Mouse (Mus musculus) forebrain, postnatal 0 days (tissue): ENCODE measurements around the gene Fabp6. TPM values are rescaled to one million over a fixed set of nuclear protein-coding genes. Genes with fewer than 3 reads are reported as not detected.

Experiments
- ATAC-seq: fragments of 200-750 bp; cut with Nextera tagmentation; 2 replicates; pipeline ENCODE4 v1.8.0; 2017; ENCODE audit warnings: mild to moderate bottlenecking, moderate library complexity
- DNase-seq: peaks from one replicate; pipeline ENCODE4 v3.0.0-alpha.2; 2015
- H3K27ac ChIP-seq: fragments of 300-500 bp; sonication (generic); 2 replicates; pipeline ENCODE4 v1.5.1; 2014; ENCODE audit warnings: low read depth, mild to moderate bottlenecking, antibody characterized with exemption, low read length, moderate library complexity, mixed read lengths
- H3K27me3 ChIP-seq: fragments of 300-500 bp; sonication (generic); 2 replicates; pipeline ENCODE4 v1.6.1; 2014; ENCODE audit warnings: mild to moderate bottlenecking, low read length, mixed read lengths; ENCODE audit not compliant: insufficient read depth
- H3K36me3 ChIP-seq: fragments of 300-500 bp; sonication (generic); 2 replicates; pipeline ENCODE4 v1.6.1; 2014; ENCODE audit warnings: mild to moderate bottlenecking, moderate library complexity; ENCODE audit not compliant: insufficient read depth
- H3K4me1 ChIP-seq: fragments of 300-500 bp; sonication (generic); 2 replicates; pipeline ENCODE4 v1.6.1; 2014; ENCODE audit warnings: antibody characterized with exemption; ENCODE audit not compliant: insufficient read depth
- H3K4me2 ChIP-seq: fragments of 300-500 bp; sonication (generic); 2 replicates; pipeline ENCODE4 v1.6.1; 2014; ENCODE audit warnings: low read depth, mild to moderate bottlenecking, moderate library complexity
- H3K4me3 ChIP-seq: fragments of 300-500 bp; sonication (generic); 2 replicates; pipeline ENCODE4 v1.5.1; 2014; ENCODE audit warnings: low read depth, low read length, mixed read lengths
- H3K9ac ChIP-seq: fragments of 300-500 bp; sonication (generic); 2 replicates; pipeline ENCODE4 v1.6.1; 2014; ENCODE audit warnings: mild to moderate bottlenecking
- H3K9me3 ChIP-seq: fragments of 300-500 bp; sonication (generic); 2 replicates; pipeline ENCODE4 v1.6.1; 2016; ENCODE audit warnings: low read length
- CTCF ChIP-seq: sonication (generic); IDR thresholded peaks from 2 replicates; pipeline ENCODE4 v1.5.1; 2016; ENCODE audit warnings: antibody characterized with exemption, control low read depth, low read depth
- WGBS: fragments of 180-500 bp; shearing (Covaris S2); extraction: QIAGEN DNeasy Blood & Tissue Kit; methylation state at CpG from one replicate; pipeline ENCODE4 v1.1.7; 2014; 5-methylcytosine and 5-hydroxymethylcytosine counted together
- polyA plus RNA-seq: library from polyadenylated mRNA; unstranded; fragments of >200 nt; fragmentation: Nextera tagmentation; extraction: Ambion mirVana; gene quantifications from 2 replicates; pipeline ENCODE4 v1.2.1, GENCODE M21; 2015
- total RNA-seq: library from RNA; depleted of rRNA; stranded (reverse); fragments of >200 nt; gene quantifications from 2 replicates; pipeline ENCODE4 v1.2.3, GENCODE M21; 2014

Fabp6 gene
- total and polyA plus RNA-seq, 2 experiments from 2014 or later, result not detected

- 0 out of 2 replicates have a peak overlapping the region, but pooled peaks have one; percentile 35 for H3K27ac ChIP-seq
- H3K4me3 ChIP-seq, result no peak overlapping the region
- H3K9me3 ChIP-seq, result no peaks in the 10 kb centered on the region
- no peak overlapping the region for H3K9ac ChIP-seq
- ATAC-seq (peak; percentile 58), DNase-seq (peak; percentile 18)
- WGBS, result 40% methylated on average over 5 of the region's 5 CpGs
- H3K4me1 ChIP-seq, result peaks cover 7% of the 10 kb centered on the region
- H3K27me3 ChIP-seq, result no peaks in the 10 kb centered on the region
- no peak overlapping the region for H3K4me2 ChIP-seq
- H3K36me3 ChIP-seq, result no peaks in the 10 kb centered on the region
- TF ChIP-seq CTCF, result no peak
Measured at GRCm38 (mm10) chr11:43617924-43618323, 16.6 kb upstream of the Fabp6 start.

- H3K4me3 ChIP-seq, result no peak overlapping the region
- peak overlapping the region; percentile 19; the same call in 1 of the 2 replicates for H3K9ac ChIP-seq
- H3K27me3 ChIP-seq, result no peaks in the 10 kb centered on the region
- DNase-seq, result peak; percentile 92
- no peaks in the 10 kb centered on the region for H3K9me3 ChIP-seq
- H3K27ac ChIP-seq, result no peak overlapping the region; the same call in 1 of the 2 replicates
- peak; percentile 92 for ATAC-seq
- WGBS, result 18% methylated on average over 12 of the region's 12 CpGs
- H3K4me2 ChIP-seq, result no peak overlapping the region
- no peaks in the 10 kb centered on the region for H3K36me3 ChIP-seq
- H3K4me1 ChIP-seq, result 0 out of 2 replicates have a peak, but pooled peaks cover under 1% of the 10 kb centered on the region
- peak; percentile 81 for TF ChIP-seq CTCF
Measured at GRCm38 (mm10) chr11:43612834-43613488, 11.6 kb upstream of the Fabp6 start.

GRCm38 (mm10) chr11:43610662-43611033, 9.3 kb upstream of the Fabp6 start:
- TF ChIP-seq CTCF, result no peak
- WGBS, result 72% methylated on average over 5 of the region's 5 CpGs
- no peak overlapping the region for H3K9ac ChIP-seq

GRCm38 (mm10) chr11:43610006-43610661, 8.8 kb upstream of the Fabp6 start:
- WGBS, result 35% methylated on average over 10 of the region's 10 CpGs
- ATAC-seq (0 out of 2 replicates have a peak, but pooled peaks have one; percentile 19), DNase-seq (no peak)
- Histone ChIP-seq H3K27ac (no peak overlapping the region), H3K9me3 (no peaks in the 10 kb centered on the region), H3K4me2 (no peak overlapping the region), H3K36me3 (no peaks in the 10 kb centered on the region), H3K4me1 (no peaks in the 10 kb centered on the region), H3K4me3 (no peak overlapping the region), H3K27me3 (no peaks in the 10 kb centered on the region), H3K9ac (no peak overlapping the region)
- TF ChIP-seq CTCF, result no peak

More at GRCm38 (mm10) chr11:43610662-43611033, 9.3 kb upstream of the Fabp6 start:
- Histone ChIP-seq H3K36me3 (no peaks in the 10 kb centered on the region), H3K27ac (no peak overlapping the region), H3K4me3 (no peak overlapping the region), H3K27me3 (no peaks in the 10 kb centered on the region), H3K9me3 (no peaks in the 10 kb centered on the region), H3K4me2 (no peak overlapping the region), H3K4me1 (no peaks in the 10 kb centered on the region)
- DNase-seq (no peak), ATAC-seq (no peak)

GRCm38 (mm10) chr11:43608440-43608839, 7.1 kb upstream of the Fabp6 start:
- Histone ChIP-seq H3K4me3 (no peak overlapping the region), H3K36me3 (no peaks in the 10 kb centered on the region), H3K9me3 (no peaks in the 10 kb centered on the region), H3K9ac (no peak overlapping the region), H3K4me1 (no peaks in the 10 kb centered on the region), H3K27me3 (no peaks in the 10 kb centered on the region), H3K4me2 (no peak overlapping the region), H3K27ac (no peak overlapping the region)
- WGBS, result 27% methylated on average over 3 of the region's 3 CpGs
- ATAC-seq, result no peak
- DNase-seq, result no peak
- TF ChIP-seq CTCF, result no peak

- DNase-seq (no peak), ATAC-seq (no peak)
- Histone ChIP-seq H3K36me3 (no peaks in the 10 kb centered on the region), H3K27me3 (no peaks in the 10 kb centered on the region), H3K4me2 (no peak overlapping the region), H3K9me3 (no peaks in the 10 kb centered on the region), H3K4me3 (no peak overlapping the region), H3K4me1 (no peaks in the 10 kb centered on the region), H3K9ac (no peak overlapping the region), H3K27ac (no peak overlapping the region)
- TF ChIP-seq CTCF, result no peak
- 92% methylated on average over 6 of the region's 6 CpGs for WGBS
Measured at GRCm38 (mm10) chr11:43605859-43606258, 4.5 kb upstream of the Fabp6 start.

GRCm38 (mm10) chr11:43604891-43605290, 3.6 kb upstream of the Fabp6 start:
- H3K4me2 ChIP-seq, result no peak overlapping the region
- no peak for TF ChIP-seq CTCF
- H3K27me3 ChIP-seq, result no peaks in the 10 kb centered on the region
- no peak overlapping the region for H3K9ac ChIP-seq
- H3K4me1 ChIP-seq, result no peaks in the 10 kb centered on the region
- H3K9me3 ChIP-seq, result no peaks in the 10 kb centered on the region
- H3K36me3 ChIP-seq, result no peaks in the 10 kb centered on the region
- H3K27ac ChIP-seq, result no peak overlapping the region
- no peak for DNase-seq
- no peak for ATAC-seq
- 91% methylated on average over 6 of the region's 6 CpGs for WGBS
- no peak overlapping the region for H3K4me3 ChIP-seq
